Mouse (Mus musculus): ENCODE results near the gene Ccdc33.

The Ccdc33 gene

DNA sequence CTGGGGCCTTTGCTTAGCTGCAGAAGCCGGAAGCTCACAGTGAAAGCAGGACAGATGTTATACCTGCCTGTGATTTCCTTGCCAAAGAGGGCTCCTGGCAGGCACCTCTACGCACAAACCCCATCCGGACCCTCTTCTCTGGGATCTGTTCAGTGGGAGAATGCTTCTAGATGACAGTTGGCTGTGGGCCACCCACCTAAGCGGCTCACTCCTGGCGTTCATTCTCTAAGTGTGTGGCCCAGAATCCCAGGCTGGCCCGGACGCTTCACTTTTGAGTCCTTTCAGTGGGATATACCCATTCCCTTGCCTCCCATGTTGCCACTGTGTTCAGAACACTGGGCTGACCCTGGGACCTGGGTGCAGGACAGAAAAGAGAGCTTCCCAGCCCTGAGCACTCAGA lies 31.8 kb downstream of the Ccdc33 start:
- TF ChIP-seq GATA4 (IDR thresholded peaks at IDR 0.05; ENCODE audit: insufficient replicate concordance, low read length): no peak

GRCm38 (mm10) chr9:58086203-58086602 lies 32.4 kb downstream of the Ccdc33 start:
- TF ChIP-seq GATA4 (IDR thresholded peaks at IDR 0.05; ENCODE audit: insufficient replicate concordance, low read length): no peak

- TF ChIP-seq GATA4 (IDR thresholded peaks at IDR 0.05; ENCODE audit: insufficient replicate concordance, low read length): no peak
These were observed 33.5 kb downstream of the Ccdc33 start for GRCm38 (mm10) chr9:58085074-58085473.

GRCm38 (mm10) chr9:58084586-58084985 lies 34.0 kb downstream of the Ccdc33 start:
- no peak for TF ChIP-seq GATA4 (IDR thresholded peaks at IDR 0.05; ENCODE audit: insufficient replicate concordance, low read length)

DNA sequence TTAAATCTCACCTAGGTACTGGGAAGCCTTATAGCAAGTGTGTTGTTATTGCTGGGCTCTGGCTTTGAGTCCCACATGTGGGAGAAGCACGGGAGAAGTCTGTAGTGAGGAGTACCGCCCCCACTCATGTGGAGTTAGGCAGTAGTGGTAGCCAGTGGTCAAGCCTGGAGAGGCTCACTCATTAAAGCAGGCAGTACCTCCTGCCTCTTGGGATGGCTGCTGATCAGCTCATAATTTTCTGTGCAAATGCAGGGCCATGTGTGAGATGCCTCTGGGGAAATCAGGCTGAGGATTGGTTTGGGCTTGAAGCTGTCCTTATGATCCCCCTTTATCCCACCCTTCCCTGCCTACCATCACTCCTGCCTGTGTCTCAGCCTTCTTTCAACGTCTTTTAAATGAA lies 44.1 kb downstream of the Ccdc33 start:
- no peak for TF ChIP-seq GATA4 (IDR thresholded peaks at IDR 0.05; ENCODE audit: insufficient replicate concordance, low read length)

DNA sequence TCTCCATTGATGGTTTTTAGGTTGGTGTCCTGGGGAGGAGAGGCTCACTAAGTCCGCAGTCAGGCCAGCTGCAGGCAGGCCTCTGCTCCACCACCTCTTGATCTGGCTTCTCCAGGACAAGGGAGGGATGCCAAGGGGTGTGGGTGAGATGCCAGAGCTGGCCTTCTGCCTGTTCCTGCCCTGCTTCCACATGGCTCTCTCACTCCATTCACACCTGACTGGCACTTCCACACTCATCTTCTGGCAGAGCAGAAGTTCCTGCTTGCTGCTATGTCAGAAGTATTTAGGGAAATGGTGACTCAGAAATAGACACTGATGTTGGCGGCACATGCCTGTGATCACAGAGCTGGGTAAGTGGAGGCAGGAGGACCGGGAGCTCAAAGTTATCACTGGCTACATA lies 51.1 kb downstream of the Ccdc33 start:
- no peak for TF ChIP-seq GATA4 (IDR thresholded peaks at IDR 0.05; ENCODE audit: insufficient replicate concordance, low read length)

DNA sequence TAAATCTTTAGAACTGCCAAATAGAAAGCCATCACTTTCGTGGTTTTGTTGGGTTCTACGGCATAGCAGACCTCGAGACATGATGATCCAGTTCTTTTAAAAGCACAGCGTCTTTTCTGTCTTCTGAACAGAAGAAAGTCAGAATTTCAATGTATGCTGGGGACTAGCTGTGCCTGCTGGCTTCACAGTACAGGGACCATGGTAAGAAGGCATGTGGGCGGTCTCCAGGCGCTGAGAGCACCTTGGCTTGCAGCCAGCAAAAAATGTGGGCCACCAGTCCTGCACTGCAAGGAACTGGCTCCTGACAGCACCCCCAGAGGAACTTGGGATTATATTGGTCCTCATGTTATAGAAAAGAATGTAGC lies 51.9 kb downstream of the Ccdc33 start:
- no peak for TF ChIP-seq GATA4 (IDR thresholded peaks at IDR 0.05; ENCODE audit: insufficient replicate concordance, low read length)

- TF ChIP-seq GATA4 (IDR thresholded peaks at IDR 0.05; ENCODE audit: insufficient replicate concordance, low read length): no peak
These were observed 52.5 kb downstream of the Ccdc33 start for GRCm38 (mm10) chr9:58065977-58066730.

GRCm38 (mm10) chr9:58065532-58065931 lies 53.1 kb downstream of the Ccdc33 start:
- no peak for TF ChIP-seq GATA4 (IDR thresholded peaks at IDR 0.05; ENCODE audit: insufficient replicate concordance, low read length)

DNA sequence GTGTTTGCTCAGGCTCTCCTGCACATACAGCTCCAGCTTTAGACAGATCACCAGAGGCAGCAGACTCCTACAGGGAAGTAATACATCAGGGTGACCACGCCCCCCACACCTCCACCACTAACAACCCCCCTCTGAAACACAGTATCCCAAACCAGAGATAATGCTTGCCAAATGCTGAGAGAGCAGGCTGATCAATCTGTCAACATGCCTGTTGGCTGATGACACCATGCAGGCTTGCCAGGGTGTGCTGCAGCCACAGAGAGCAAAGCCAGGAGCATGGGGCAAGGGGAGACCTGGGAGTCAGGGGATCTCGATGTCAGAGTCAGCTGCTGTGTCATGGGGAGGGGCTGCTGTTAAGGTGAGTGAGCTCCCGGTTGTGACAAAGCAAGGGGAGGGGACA lies 55.1 kb downstream of the Ccdc33 start, which contains the start of gene Stra6:
Gene Stra6, plus strand, starts transcription at position 258 of the 400 bp plus-strand sequence.
- TF ChIP-seq GATA4 (IDR thresholded peaks at IDR 0.05; ENCODE audit: insufficient replicate concordance, low read length): no peak

DNA sequence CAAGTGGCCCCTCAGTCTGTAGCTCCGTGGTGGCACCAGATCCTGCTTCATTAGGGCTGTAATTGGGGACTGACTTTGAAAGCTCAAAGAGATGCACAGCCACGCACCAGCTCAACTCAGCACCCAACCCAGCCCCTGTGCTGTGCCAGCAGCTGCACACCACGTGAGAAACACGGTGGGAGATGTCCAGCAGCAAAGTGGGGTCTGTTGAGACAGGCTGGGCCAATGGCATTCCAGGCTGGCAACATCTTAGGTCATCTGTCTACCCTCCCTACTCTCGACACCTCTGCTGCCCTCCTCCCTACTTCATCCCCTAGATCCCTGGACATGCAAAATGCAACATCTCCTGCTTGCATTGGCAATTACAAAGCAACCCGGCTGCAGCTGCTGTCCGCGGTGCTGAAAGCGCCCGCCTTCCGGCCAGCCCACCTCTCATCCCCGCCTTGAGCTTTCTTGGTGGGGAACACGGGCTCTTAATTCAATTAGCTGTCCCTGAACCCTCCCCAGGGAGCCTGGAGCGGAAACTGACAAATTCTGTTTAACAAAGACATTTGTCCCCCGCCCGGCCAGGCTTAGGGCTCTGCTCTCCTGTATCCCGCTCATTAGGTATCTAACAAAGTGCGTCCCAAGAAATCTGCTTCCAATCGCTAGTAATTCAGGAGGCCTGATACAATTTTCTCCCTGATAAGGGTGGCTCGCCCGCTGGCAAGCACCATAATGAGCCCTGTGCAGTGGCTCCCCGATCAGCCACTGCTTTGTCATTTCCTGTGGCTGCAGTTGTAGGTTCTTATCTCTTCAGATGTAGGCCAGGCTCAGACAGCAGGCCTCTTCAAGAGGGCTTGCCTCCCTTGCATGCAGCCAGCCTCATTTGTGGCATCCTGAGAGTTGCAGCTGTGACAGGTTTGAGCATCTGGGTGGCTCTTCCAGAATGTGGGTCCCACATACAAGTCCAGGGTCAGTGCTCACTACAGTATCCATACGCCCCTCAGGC lies 57.7 kb downstream of the Ccdc33 start:
- no peak for TF ChIP-seq GATA4 (IDR thresholded peaks at IDR 0.05; ENCODE audit: insufficient replicate concordance, low read length)

DNA sequence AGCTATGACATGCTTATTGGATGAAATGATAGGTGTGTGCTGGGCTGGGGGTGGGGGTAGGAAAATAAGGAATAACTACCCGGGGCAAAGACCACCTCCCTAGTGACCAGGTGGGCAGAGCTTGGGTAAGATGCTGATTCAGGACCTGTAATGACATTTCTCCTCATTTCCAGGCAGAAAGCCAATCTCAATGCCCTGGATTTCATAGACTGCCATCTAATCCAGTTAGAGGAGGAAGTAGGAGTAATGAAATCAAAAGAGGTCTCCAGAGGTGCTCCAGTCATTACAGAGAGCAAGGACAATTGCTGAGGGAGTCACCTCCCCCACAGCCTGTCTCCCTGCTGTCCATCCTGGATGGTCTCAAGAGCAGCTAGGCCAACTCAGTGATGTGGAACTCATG lies 58.7 kb downstream of the Ccdc33 start:
- TF ChIP-seq GATA4 (IDR thresholded peaks at IDR 0.05; ENCODE audit: insufficient replicate concordance, low read length): no peak

- TF ChIP-seq GATA4 (IDR thresholded peaks at IDR 0.05; ENCODE audit: insufficient replicate concordance, low read length): no peak
These were observed 63.0 kb downstream of the Ccdc33 start for GRCm38 (mm10) chr9:58055666-58056065.

GRCm38 (mm10) chr9:58054032-58054431 lies 64.6 kb downstream of the Ccdc33 start:
- no peak for TF ChIP-seq GATA4 (IDR thresholded peaks at IDR 0.05; ENCODE audit: insufficient replicate concordance, low read length)

DNA sequence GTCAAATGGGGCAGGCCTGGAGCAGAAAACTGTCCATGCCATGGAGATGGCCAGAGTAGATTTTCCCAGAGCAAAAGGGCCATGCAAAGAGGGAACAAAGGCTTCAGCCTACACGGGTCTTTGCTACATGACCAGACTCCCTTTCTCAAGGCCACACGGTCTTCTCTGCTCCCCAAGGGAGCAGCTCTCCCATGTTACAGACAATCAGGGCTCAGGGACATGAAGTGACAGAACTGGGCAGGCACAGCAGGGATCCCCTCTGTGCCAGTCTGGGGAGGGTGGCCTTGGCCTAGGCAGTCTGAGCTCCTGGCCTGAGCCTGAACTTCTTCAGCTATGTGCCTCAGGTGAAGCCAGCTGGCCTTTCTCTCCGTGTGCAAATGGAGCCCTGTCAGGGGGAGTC lies 65.1 kb downstream of the Ccdc33 start:
- no peak for TF ChIP-seq GATA4 (IDR thresholded peaks at IDR 0.05; ENCODE audit: insufficient replicate concordance, low read length)

DNA sequence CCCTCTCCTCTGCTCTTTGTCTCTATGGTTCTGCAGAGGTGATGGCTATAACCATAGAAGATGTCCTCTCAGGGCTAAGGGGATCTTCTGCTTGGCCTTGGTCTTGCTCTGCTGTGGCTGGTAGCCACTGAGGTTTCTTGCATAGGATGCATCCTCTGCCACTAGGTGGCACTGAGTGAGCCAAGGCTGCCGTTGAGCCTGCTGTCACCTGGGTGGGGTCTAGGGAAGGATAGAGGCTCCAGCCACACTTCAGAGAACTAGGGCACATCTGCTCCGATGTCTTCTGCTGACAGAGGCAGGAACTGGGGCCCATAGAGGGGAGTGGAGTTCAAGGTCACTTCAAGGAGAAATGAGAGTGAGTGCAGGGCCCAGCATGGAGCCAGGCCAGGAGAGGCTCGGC lies 65.5 kb downstream of the Ccdc33 start:
- no peak for TF ChIP-seq GATA4 (IDR thresholded peaks at IDR 0.05; ENCODE audit: insufficient replicate concordance, low read length)

Measured in liver, adult (tissue).